Mouse (Mus musculus) right cerebral cortex, adult 18-20 months (tissue): ENCODE results near the gene Gm6367.
"Not testable (repeated sequence)": the region's sequence is repeated elsewhere in the genome, so short reads cannot be mapped to it uniquely, and the experiment has no call there.

Experiments used
- DNase-seq: peaks from one replicate; pipeline ENCODE4 v3.0.0; 2022; ENCODE audit warnings: mixed read lengths

The Gm6367 gene

DNA sequence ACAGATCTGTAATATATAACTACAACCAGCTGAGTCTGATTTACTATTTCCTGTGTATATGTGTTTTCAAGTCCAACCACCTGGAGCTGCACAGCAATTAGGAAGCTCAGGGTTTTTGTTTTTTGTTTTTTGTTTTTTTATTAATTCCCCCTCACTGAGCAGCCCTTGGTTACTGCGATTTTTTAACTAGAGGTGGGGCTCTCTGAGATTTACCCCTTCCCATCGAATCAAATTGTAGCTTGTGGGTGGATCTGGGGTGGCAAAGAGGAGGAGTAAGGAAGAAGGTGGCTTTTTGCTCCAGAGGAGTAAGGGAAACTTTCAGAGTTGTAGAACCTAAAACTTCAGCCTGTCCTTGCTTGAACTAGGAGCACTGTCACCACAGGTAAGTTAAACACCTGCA lies at the start of gene Gm6367:
Gm6367 (plus strand) TSS at position 301 of the 400 bp plus-strand sequence.
- DNase-seq: not testable (repeated sequence)
